8 mouse cellular contexts compared by ENCODE assay signal in the genomic region with DNA sequence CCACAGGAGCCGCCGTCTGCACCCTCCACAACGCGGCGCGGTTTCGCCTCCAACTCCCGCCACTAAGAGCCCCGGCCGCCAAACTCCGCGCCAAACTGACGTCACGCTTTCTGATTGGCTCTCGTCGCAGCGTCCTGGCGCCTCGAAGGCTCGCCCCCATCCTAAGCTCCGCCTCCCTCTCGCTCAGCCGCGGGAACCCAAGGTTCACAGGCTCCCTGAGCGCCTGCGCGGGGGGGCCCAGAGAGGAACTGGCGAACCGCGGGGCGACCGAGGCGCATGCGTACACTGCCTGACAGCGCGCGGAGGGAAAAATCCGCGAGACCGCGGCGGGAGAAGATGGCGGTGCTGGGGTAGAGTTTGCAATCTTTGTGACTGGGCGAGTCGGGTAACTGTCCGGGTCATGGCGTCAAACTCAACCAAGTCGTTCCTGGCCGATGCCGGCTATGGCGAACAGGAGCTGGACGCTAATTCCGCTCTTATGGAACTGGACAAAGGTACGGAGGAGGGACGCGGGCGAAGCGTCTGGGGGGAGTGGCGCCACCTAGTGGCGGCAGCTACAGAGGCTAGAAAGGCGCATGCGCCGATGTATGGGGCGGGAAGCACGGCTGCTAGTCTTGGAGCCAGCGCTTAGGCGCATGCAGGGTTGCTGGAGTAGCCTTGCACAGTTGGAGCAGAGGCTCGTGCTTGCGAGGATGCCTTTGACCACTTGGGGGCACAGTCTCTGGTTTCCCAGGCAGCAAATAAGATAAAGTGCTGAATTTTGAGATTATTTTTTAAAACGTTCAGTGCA. TPM values are rescaled to one million over a fixed set of nuclear protein-coding genes. Genes with fewer than 3 reads are reported as not detected.
A peak's percentile ranks its signal among the peaks of the same experiment; 100 is the strongest.
DNase-seq lines count a peak whose midpoint lies in the region; ATAC-seq and TF ChIP-seq lines count a peak whose summit lies in the region.

Dtl (minus strand) TSS at position 87 of the 790 bp plus-strand sequence.
Ints7 (plus strand) TSS at position 179 of the 790 bp plus-strand sequence.

- peak within 1 kb of the TSS; percentile 78 for H3K9ac ChIP-seq in forebrain, embryonic 12.5 days
- peak within 1 kb of the TSS; percentile 69 for H3K9ac ChIP-seq in heart, postnatal 0 days (replicated peaks; ENCODE audit: low read depth, low read length)
- H3K9ac ChIP-seq in liver, embryonic 16.5 days (ENCODE audit: low read depth, low read length): peak within 1 kb of the TSS; percentile 73
- H3K9ac ChIP-seq in neural tube, embryonic 13.5 days: peak within 1 kb of the TSS; percentile 71

- peaks cover 59% of the 10 kb centered on the region for H3K36me3 ChIP-seq in E14TG2a.4 (ENCODE audit: insufficient read depth, low read length)
- H3K36me3 ChIP-seq in forebrain, embryonic 12.5 days (replicated peaks): peaks cover 13% of the 10 kb centered on the region; the same call in 1 of the 2 replicates
- H3K36me3 ChIP-seq in heart, postnatal 0 days (replicated peaks; ENCODE audit: control insufficient read depth, insufficient read depth, low read length): no peaks in the 10 kb centered on the region; the same call in 1 of the 2 replicates
- no peaks in the 10 kb centered on the region; the same call in 1 of the 2 replicates for H3K36me3 ChIP-seq in liver, embryonic 16.5 days (ENCODE audit: control insufficient read depth, insufficient read depth)
- 0 out of 2 replicates have a peak, but pooled peaks cover 10% of the 10 kb centered on the region for H3K36me3 ChIP-seq in neural tube, embryonic 13.5 days
- no peaks in the 10 kb centered on the region for H3K36me3 ChIP-seq in testis, adult 2 months (ENCODE audit: control insufficient read depth, insufficient read depth, low read length)

- TF ChIP-seq CTCF in E14TG2a.4 (conservative IDR thresholded peaks at IDR 0.05; ENCODE audit: low read length): peak; percentile 79
- peak; percentile 96 for TF ChIP-seq CTCF in heart, postnatal 0 days (IDR thresholded peaks at IDR 0.05; ENCODE audit: low read depth)
- TF ChIP-seq CTCF in testis, adult 2 months (IDR thresholded peaks at IDR 0.05; ENCODE audit: control insufficient read depth, insufficient read depth, insufficient replicate concordance, low read depth, low read length): peak; percentile 100

- H3K27ac ChIP-seq in forebrain, embryonic 12.5 days: peak within 1 kb of the TSS; percentile 95
- H3K27ac ChIP-seq in heart, postnatal 0 days (ENCODE audit: low read depth): peak within 1 kb of the TSS; percentile 95
- H3K27ac ChIP-seq in liver, embryonic 16.5 days (ENCODE audit: low read length): peak within 1 kb of the TSS; percentile 82
- peak within 1 kb of the TSS; percentile 93 for H3K27ac ChIP-seq in neural tube, embryonic 13.5 days (replicated peaks)
- peak within 1 kb of the TSS; percentile 94 for H3K27ac ChIP-seq in testis, adult 2 months (ENCODE audit: control insufficient read depth, insufficient read depth, low read depth, low read length)

- no peaks in the 10 kb centered on the region for H3K27me3 ChIP-seq in E14TG2a.4 (ENCODE audit: insufficient read depth, low read length)
- H3K27me3 ChIP-seq in forebrain, embryonic 12.5 days: no peaks in the 10 kb centered on the region
- no peaks in the 10 kb centered on the region for H3K27me3 ChIP-seq in heart, postnatal 0 days (ENCODE audit: control insufficient read depth, insufficient read depth, low read length)
- H3K27me3 ChIP-seq in liver, embryonic 16.5 days (ENCODE audit: control insufficient read depth, insufficient read depth, low read depth, low read length): no peaks in the 10 kb centered on the region
- H3K27me3 ChIP-seq in neural tube, embryonic 13.5 days: no peaks in the 10 kb centered on the region
- H3K27me3 ChIP-seq in testis, adult 2 months (ENCODE audit: control insufficient read depth, insufficient read depth, low read length): no peaks in the 10 kb centered on the region

- DNase-seq in c-Kit-positive CD71-positive TER-119-positive erythroid progenitor cells, embryonic 14.5 days (ENCODE audit: low spot score): peak; percentile 99
- peak; percentile 100 for DNase-seq in heart, postnatal 0 days (ENCODE audit: low spot score)
- DNase-seq in kidney, postnatal 4 days: peak; percentile 100

- peak; percentile 97 for ATAC-seq in forebrain, embryonic 12.5 days (ENCODE audit: low FRiP score)
- ATAC-seq in heart, postnatal 0 days (ENCODE audit: insufficient read depth, low read depth): peak; percentile 98
- ATAC-seq in liver, embryonic 16.5 days (ENCODE audit: low read depth): peak; percentile 97
- ATAC-seq in neural tube, embryonic 13.5 days (ENCODE audit: low read depth): peak; percentile 99

- TF ChIP-seq POLR2A in testis, adult 2 months (IDR thresholded peaks at IDR 0.05; ENCODE audit: control insufficient read depth, low read depth, low read length): peak; percentile 66

- TF ChIP-seq EP300 in heart, postnatal 0 days (IDR thresholded peaks at IDR 0.05; ENCODE audit: low read depth): no peak

- peak within 1 kb of the TSS; percentile 97 for H3K4me3 ChIP-seq in E14TG2a.4 (replicated peaks; ENCODE audit: low read length)
- peak within 1 kb of the TSS; percentile 85 for H3K4me3 ChIP-seq in forebrain, embryonic 12.5 days (replicated peaks)
- peak within 1 kb of the TSS; percentile 83 for H3K4me3 ChIP-seq in heart, postnatal 0 days (ENCODE audit: low read depth, low read length)
- H3K4me3 ChIP-seq in liver, embryonic 16.5 days (ENCODE audit: low read depth, low read length): peak within 1 kb of the TSS; percentile 77
- peak within 1 kb of the TSS; percentile 83 for H3K4me3 ChIP-seq in neural tube, embryonic 13.5 days
- H3K4me3 ChIP-seq in testis, adult 2 months (ENCODE audit: control insufficient read depth, low read depth, low read length): peak within 1 kb of the TSS; percentile 94

- H3K9me3 ChIP-seq in E14TG2a.4 (ENCODE audit: low read length): peaks cover 16% of the 10 kb centered on the region
- 0 out of 2 replicates have a peak, but pooled peaks cover 2% of the 10 kb centered on the region for H3K9me3 ChIP-seq in forebrain, embryonic 12.5 days
- H3K9me3 ChIP-seq in heart, postnatal 0 days (replicated peaks; ENCODE audit: control insufficient read depth, low read length): no peaks in the 10 kb centered on the region
- no peaks in the 10 kb centered on the region for H3K9me3 ChIP-seq in liver, embryonic 16.5 days (replicated peaks; ENCODE audit: control insufficient read depth, low read length)
- H3K9me3 ChIP-seq in neural tube, embryonic 13.5 days: no peaks in the 10 kb centered on the region

- WGBS in forebrain, embryonic 12.5 days: under 1% methylated on average over 70 of the region's 70 CpGs
- WGBS in heart, postnatal 0 days: under 1% methylated on average over 70 of the region's 70 CpGs
- under 1% methylated on average over 70 of the region's 70 CpGs for WGBS in liver, embryonic 16.5 days (ENCODE audit: insufficient replicate concordance)
- WGBS in neural tube, embryonic 13.5 days: under 1% methylated on average over 70 of the region's 70 CpGs

- H3K4me2 ChIP-seq in forebrain, embryonic 12.5 days: peak within 1 kb of the TSS; percentile 63
- H3K4me2 ChIP-seq in heart, postnatal 0 days (ENCODE audit: low read depth, low read length): peak within 1 kb of the TSS; percentile 84
- H3K4me2 ChIP-seq in liver, embryonic 16.5 days (ENCODE audit: low read depth, low read length): peak within 1 kb of the TSS; percentile 81
- peak within 1 kb of the TSS; percentile 92 for H3K4me2 ChIP-seq in neural tube, embryonic 13.5 days

- H3K4me1 ChIP-seq in E14TG2a.4 (replicated peaks; ENCODE audit: low read depth, low read length): peaks cover 46% of the 10 kb centered on the region
- peaks cover 37% of the 10 kb centered on the region for H3K4me1 ChIP-seq in forebrain, embryonic 12.5 days
- H3K4me1 ChIP-seq in heart, postnatal 0 days (ENCODE audit: control insufficient read depth, insufficient read depth): peaks cover 26% of the 10 kb centered on the region
- H3K4me1 ChIP-seq in liver, embryonic 16.5 days (ENCODE audit: control insufficient read depth, low read depth, low read length): peaks cover 21% of the 10 kb centered on the region
- peaks cover 37% of the 10 kb centered on the region for H3K4me1 ChIP-seq in neural tube, embryonic 13.5 days (replicated peaks)
- no peaks in the 10 kb centered on the region for H3K4me1 ChIP-seq in testis, adult 2 months (ENCODE audit: control insufficient read depth, insufficient read depth, low read length)

RNA-seq across cellular contexts. Expression of gene Dtl, which starts in this region (rescaled TPM):
- 74.5 and 77.3 TPM in 2 replicates for polyA plus RNA-seq in forebrain, embryonic 12.5 days (2016; fragmentation: Nextera tagmentation; extraction: Ambion mirVana)
- total RNA-seq in heart, postnatal 0 days (2014; rRNA removed; ENCODE audit: low replicate concordance): 4.1 and 7.6 TPM in 2 replicates
- 5.9 and 6.2 TPM in 2 replicates for polyA plus RNA-seq in heart, postnatal 0 days (2015; fragmentation: Nextera tagmentation; extraction: Ambion mirVana)
- polyA plus RNA-seq in liver, embryonic 16.5 days (2015; fragmentation: Nextera tagmentation; extraction: Ambion mirVana): 25.5 and 28.5 TPM in 2 replicates
- 6.5 and 12.0 TPM in 2 replicates for polyA plus RNA-seq in neural tube, embryonic 13.5 days (2015; fragmentation: Nextera tagmentation; extraction: Ambion mirVana)
- 16.0 and 19.5 TPM in 2 replicates for polyA plus RNA-seq in testis, adult 2 months (2012; rRNA removed)

RNA-seq across cellular contexts. Expression of gene Ints7, which starts in this region (rescaled TPM):
- 77.4 and 78.7 TPM in 2 replicates for polyA plus RNA-seq in forebrain, embryonic 12.5 days (2016; fragmentation: Nextera tagmentation; extraction: Ambion mirVana)
- total RNA-seq in heart, postnatal 0 days (2014; rRNA removed; ENCODE audit: low replicate concordance): 33.2 and 33.8 TPM in 2 replicates
- polyA plus RNA-seq in heart, postnatal 0 days (2015; fragmentation: Nextera tagmentation; extraction: Ambion mirVana): 14.1 and 15.1 TPM in 2 replicates
- 17.3 and 18.9 TPM in 2 replicates for polyA plus RNA-seq in liver, embryonic 16.5 days (2015; fragmentation: Nextera tagmentation; extraction: Ambion mirVana)
- polyA plus RNA-seq in neural tube, embryonic 13.5 days (2015; fragmentation: Nextera tagmentation; extraction: Ambion mirVana): 38.9 and 40.1 TPM in 2 replicates
- 20.4 and 21.7 TPM in 2 replicates for polyA plus RNA-seq in testis, adult 2 months (2012; rRNA removed)

Comparison
In these comparisons a context has a peak if more than half of its experiments do, and no peak if none do; other contexts are left out.
1. Peak in every context shown above with its lines: DNase-seq, ATAC-seq, H3K4me3 ChIP-seq and H3K27ac ChIP-seq.